9 mouse cellular contexts compared by ENCODE assay signal in the genomic region with DNA sequence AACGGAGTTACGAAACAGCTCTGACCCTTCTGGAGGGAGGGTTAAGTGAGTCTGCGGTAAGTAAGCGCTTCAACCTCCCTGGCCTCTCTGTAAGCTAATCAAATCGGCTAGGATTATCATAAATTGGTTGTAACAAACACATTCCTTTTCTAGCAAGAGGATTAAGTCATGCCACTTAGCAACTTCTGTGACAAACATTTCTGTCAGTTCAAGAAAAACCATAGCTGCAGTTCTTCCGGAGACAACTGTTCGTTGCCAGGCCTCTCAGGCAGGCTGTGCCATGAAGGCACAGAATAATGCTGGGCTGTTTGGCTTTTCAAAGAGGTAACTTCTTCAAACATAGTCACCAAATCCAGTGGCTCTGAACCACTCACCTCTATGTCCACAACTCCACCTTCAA. TPM values are rescaled to one million over a fixed set of nuclear protein-coding genes. Genes with fewer than 3 reads are reported as not detected.
DNase-seq lines count a peak whose midpoint lies in the region; ATAC-seq and TF ChIP-seq lines count a peak whose summit lies in the region.
"Had no signal": no experiment of that assay in that cellular context is flagged by ENCODE, and none has a peak within 500 bp of the region (broad histone marks: within the 10 kb centered on the region; RNA-seq: fewer than 3 reads in every experiment).

No protein-coding gene starts in this region.

- no peak for ATAC-seq in heart, embryonic 13.5 days (ENCODE audit: extremely low read depth, insufficient number of reproducible peaks, low FRiP score, low TSS enrichment)
- no peak for ATAC-seq in megakaryocyte, adult 5-6 weeks (ENCODE audit: poor library complexity, severe bottlenecking)
- ATAC-seq in limb, embryonic 15.5 days (ENCODE audit: insufficient number of reproducible peaks, low FRiP score, low TSS enrichment, low read depth) = no peak

- no peak overlapping the region for H3K9ac ChIP-seq in heart, embryonic 13.5 days
- no peak overlapping the region for H3K9ac ChIP-seq in limb, embryonic 15.5 days

- no peak for DNase-seq in heart, postnatal 4 days
- no peak for DNase-seq in cerebellum, adult 9-11 months
- DNase-seq in adrenal gland, postnatal 10 days = no peak
- DNase-seq in gastrocnemius, adult 2 months = no peak
- DNase-seq: kidney, postnatal 14 days had no signal

- peak overlapping the region; percentile 98 for H3K4me2 ChIP-seq in heart, embryonic 13.5 days
- H3K4me2 ChIP-seq in limb, embryonic 15.5 days = no peak overlapping the region; the same call in 1 of the 2 replicates

- H3K27me3 ChIP-seq in heart, embryonic 13.5 days (replicated peaks) = peaks cover 48% of the 10 kb centered on the region
- peaks cover 47% of the 10 kb centered on the region for H3K27me3 ChIP-seq in megakaryocyte, embryonic 14.5 days (replicated peaks)
- H3K27me3 ChIP-seq in limb, embryonic 15.5 days = peaks cover 23% of the 10 kb centered on the region

- H3K36me3 ChIP-seq in heart, embryonic 13.5 days = no peaks in the 10 kb centered on the region
- no peaks in the 10 kb centered on the region for H3K36me3 ChIP-seq in megakaryocyte, embryonic 14.5 days (replicated peaks; ENCODE audit: low read length)
- no peaks in the 10 kb centered on the region for H3K36me3 ChIP-seq in limb, embryonic 15.5 days

- intact Hi-C loops in gastrocnemius, adult 2 months (cut with DNase I) = no loop called here

- H3K4me1 ChIP-seq in heart, embryonic 13.5 days = peaks cover 10% of the 10 kb centered on the region; the same call in 1 of the 2 replicates
- H3K4me1 ChIP-seq in megakaryocyte, embryonic 14.5 days = peaks cover 24% of the 10 kb centered on the region
- peaks cover 15% of the 10 kb centered on the region for H3K4me1 ChIP-seq in limb, embryonic 15.5 days

- H3K9me3 ChIP-seq in heart, embryonic 13.5 days = no peaks in the 10 kb centered on the region
- no peaks in the 10 kb centered on the region for H3K9me3 ChIP-seq in megakaryocyte, embryonic 14.5 days
- H3K9me3 ChIP-seq in limb, embryonic 15.5 days = no peaks in the 10 kb centered on the region

- TF ChIP-seq CTCF in gastrocnemius, adult 2 months (IDR thresholded peaks at IDR 0.05) = no peak

- no peak overlapping the region for H3K4me3 ChIP-seq in heart, embryonic 13.5 days
- peak overlapping the region; percentile 18 for H3K4me3 ChIP-seq in megakaryocyte, embryonic 14.5 days (replicated peaks)
- peak overlapping the region; percentile 60; the same call in 1 of the 2 replicates for H3K4me3 ChIP-seq in limb, embryonic 15.5 days
- no peak overlapping the region for H3K4me3 ChIP-seq in gastrocnemius, adult 2 months

- H3K27ac ChIP-seq in heart, embryonic 13.5 days (replicated peaks) = no peak overlapping the region
- no peak overlapping the region for H3K27ac ChIP-seq in limb, embryonic 15.5 days
- no peak overlapping the region for H3K27ac ChIP-seq in gastrocnemius, adult 2 months

- 43% methylated on average over 7 of the region's 7 CpGs for WGBS in heart, embryonic 13.5 days
- 52% methylated on average over 7 of the region's 7 CpGs for WGBS in limb, embryonic 15.5 days

RNA-seq across cellular contexts. Expression of a gene that starts 0.9 kb away (rescaled TPM):
- polyA plus RNA-seq in heart, embryonic 13.5 days (2015; fragmentation: Nextera tagmentation; extraction: Ambion mirVana) = 220 and 249 TPM in 2 replicates
- 100 to 1,000 TPM; 507 to 513 TPM for total RNA-seq in heart, postnatal 4 days (2021)
- 0.04 TPM in 1 of 2 replicates, not detected in the other for polyA plus RNA-seq in megakaryocyte, embryonic 14.5 days (2012; ENCODE audit: insufficient read depth, low replicate concordance)
- 0.13 and 0.25 TPM in 2 replicates for total RNA-seq in megakaryocyte, adult 5-6 weeks (2015)
- 0.08 and 0.18 TPM in 2 replicates for total RNA-seq in megakaryocyte, adult 5-6 weeks (2017)
- 25.2 and 30.4 TPM in 2 replicates for polyA plus RNA-seq in limb, embryonic 15.5 days (2015; fragmentation: Nextera tagmentation; extraction: Ambion mirVana)
- total RNA-seq in adrenal gland, postnatal 10 days (2021) = 1 to 10 TPM; 5.2 to 5.4 TPM
- total RNA-seq in gastrocnemius, adult 2 months (2021) = 1 to 10 TPM in 1 of 2 experiments, under 1 TPM in 1; 0.43 to 1.5 TPM

Comparison
In these comparisons a context has a peak if more than half of its experiments do, and no peak if none do; other contexts are left out.
1. H3K4me3 ChIP-seq: peak in megakaryocyte, embryonic 14.5 days (single experiment) and limb, embryonic 15.5 days (single experiment); none in heart, embryonic 13.5 days (single experiment) and gastrocnemius, adult 2 months (single experiment).
2. RNA of a gene that starts 0.9 kb away (total RNA-seq): 507 to 513 TPM in heart, postnatal 4 days; 5.2 to 5.4 TPM in adrenal gland, postnatal 10 days, 0.43 to 1.5 TPM in gastrocnemius, adult 2 months and 0.08 to 0.25 TPM in megakaryocyte, adult 5-6 weeks; every median in the first group is over 10 times any median in the second.